Mouse (Mus musculus): ENCODE data around the gene Apoa4. TPM values are rescaled to one million over a fixed set of nuclear protein-coding genes. Genes with fewer than 3 reads are reported as not detected.

The Apoa4 gene
- not detected for polyA plus RNA-seq (2014; fragmentation: Illumina TruSeq; extraction: RNeasy Lipid Tissue Mini Kit (QIAGEN cat#74804); ENCODE audit: low read depth, low replicate concordance)

GRCm38 (mm10) chr9:46240526-46241153 is at the start of gene Apoa4:
Apoa4 (plus strand) TSS chr9:46240696.

GRCm38 (mm10) chr9:46228491-46228890 is 12.0 kb upstream of the Apoa4 start, which contains the start of gene Apoa1:
Apoa1 (plus strand) TSS chr9:46228580.

GRCm38 (mm10) chr9:46235596-46235648 is 5.1 kb upstream of the Apoa4 start, which contains the start of gene Apoc3:
Apoc3 (minus strand) TSS chr9:46235636.

DNA sequence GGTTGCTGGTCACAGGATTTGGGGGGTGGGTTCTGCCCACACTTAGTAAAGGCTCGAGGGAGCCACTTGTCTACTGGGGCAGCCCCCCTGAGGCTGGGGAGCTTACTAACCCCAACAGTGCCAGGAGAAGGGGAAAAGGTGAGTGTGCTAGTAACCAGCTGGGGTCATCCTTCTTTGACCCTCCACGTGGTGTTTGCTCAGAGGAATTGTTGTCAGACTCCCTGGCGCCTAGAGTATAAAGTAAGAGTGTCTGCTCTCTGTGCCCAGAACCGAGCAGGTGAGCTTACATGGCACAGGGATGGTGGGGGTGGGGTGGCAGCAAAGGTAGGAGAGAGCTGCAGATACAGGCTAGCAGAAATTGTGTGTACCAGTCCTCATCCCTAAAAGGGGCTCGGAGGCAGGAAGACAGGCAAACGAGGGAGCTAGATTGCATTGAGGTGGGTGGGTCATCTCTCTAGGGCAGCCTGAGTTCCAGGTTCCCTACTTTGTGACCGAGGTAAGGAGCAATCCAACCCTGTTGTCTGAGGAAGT is 27.9 kb downstream of the Apoa4 start, which contains the start of gene Apoa5:
Gene Apoa5, plus strand, starts transcription at position 291 of the 531 bp plus-strand sequence.

DNA sequence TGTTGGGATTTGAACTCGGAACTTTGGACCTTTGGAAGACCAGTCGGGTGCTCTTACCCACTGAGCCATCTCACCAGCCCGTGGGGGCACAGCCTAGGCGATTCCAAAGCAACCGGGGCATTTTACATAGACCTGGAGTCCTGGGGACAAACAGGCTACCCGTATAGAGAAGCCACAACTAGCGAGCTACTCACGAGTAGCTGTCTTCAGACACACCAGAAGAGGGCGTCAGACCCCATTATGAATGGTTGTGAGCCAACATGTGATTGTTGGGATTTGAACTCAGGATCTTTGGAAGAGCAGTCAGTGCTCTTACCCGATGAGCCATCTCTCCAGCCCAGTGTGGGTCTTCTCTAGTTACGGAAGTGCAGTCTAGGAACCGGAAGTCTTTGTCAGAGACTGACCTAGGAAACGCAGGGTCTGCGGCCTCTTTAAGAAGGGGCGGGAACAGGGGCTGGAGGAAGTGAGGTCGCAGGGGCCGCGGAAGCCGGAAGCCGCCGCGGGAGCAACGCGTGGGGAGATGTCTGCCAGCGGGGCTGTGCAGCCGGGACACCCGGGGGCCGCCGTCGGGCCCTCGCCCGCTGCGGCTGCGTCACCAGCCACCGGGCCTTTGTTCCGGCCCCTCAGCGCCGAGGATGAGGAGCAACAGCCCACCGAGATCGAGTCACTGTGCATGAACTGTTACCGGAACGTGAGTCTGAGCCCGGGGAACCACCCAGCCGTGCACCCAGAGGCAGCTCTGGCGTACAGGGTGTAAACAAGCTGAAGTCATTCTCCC is 32.4 kb downstream of the Apoa4 start, which contains the start of gene Zpr1:
Gene Zpr1, plus strand, starts transcription at position 388 of the 778 bp plus-strand sequence.

DNA sequence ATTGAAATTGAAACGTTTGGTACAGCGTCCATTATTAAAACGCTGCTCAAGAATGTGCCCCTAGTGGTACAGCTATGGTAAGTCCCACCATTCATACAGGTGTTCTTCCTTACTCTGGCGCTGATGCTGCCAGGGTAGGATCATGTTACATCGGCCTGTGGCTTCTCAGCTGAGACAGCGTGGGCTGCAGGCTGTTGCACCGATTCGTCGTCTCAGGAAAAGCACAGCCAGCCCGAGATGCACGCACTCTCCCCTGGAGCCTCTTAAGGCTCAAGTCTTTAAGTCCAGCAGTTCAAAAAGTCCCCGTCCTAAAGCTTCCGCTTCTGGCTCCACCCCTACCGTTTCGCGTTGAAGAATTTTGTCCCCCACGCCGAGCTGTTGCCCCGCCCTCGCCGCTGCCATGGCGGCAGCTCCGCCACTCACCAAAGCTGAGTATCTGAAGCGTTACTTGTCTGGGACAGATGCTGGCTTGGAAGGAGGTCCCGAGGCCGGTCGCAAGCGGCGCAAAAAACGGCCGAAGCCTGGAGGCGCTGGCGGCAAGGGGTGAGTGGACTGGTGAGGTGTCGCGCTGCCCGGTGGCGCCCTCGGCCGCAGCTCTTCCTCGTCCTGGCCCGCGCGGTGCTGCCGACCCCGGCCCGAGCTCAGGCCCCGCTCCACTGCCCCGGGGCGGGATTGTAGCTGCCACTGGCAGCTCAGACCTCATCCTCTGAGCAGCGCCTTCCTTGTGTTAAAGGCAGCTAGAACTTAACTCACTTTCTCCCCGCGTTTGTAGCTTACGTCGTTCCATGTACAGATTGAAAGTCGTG is 42.3 kb downstream of the Apoa4 start, which contains the start of gene Bud13:
Gene Bud13, plus strand, starts transcription at position 378 of the 806 bp plus-strand sequence.

Other genes starting within 250 kb of the Apoa4 start
- gene Pafah1b2, start 228.0 kb upstream of the Apoa4 start, polyA plus RNA-seq (2014; fragmentation: Illumina TruSeq; extraction: RNeasy Lipid Tissue Mini Kit (QIAGEN cat#74804); ENCODE audit: low read depth, low replicate concordance): 407 TPM
- gene Sik3, start 227.9 kb upstream of the Apoa4 start, polyA plus RNA-seq (2014; fragmentation: Illumina TruSeq; extraction: RNeasy Lipid Tissue Mini Kit (QIAGEN cat#74804); ENCODE audit: low read depth, low replicate concordance): 9.9 TPM
- not detected for gene Apoa1, start 12.1 kb upstream of the Apoa4 start, polyA plus RNA-seq (2014; fragmentation: Illumina TruSeq; extraction: RNeasy Lipid Tissue Mini Kit (QIAGEN cat#74804); ENCODE audit: low read depth, low replicate concordance)
- not detected for gene Apoc3, start 5.1 kb upstream of the Apoa4 start, polyA plus RNA-seq (2014; fragmentation: Illumina TruSeq; extraction: RNeasy Lipid Tissue Mini Kit (QIAGEN cat#74804); ENCODE audit: low read depth, low replicate concordance)
- not detected for gene Apoa5, start 27.9 kb downstream of the Apoa4 start, polyA plus RNA-seq (2014; fragmentation: Illumina TruSeq; extraction: RNeasy Lipid Tissue Mini Kit (QIAGEN cat#74804); ENCODE audit: low read depth, low replicate concordance)
- gene Zpr1, start 32.4 kb downstream of the Apoa4 start, polyA plus RNA-seq (2014; fragmentation: Illumina TruSeq; extraction: RNeasy Lipid Tissue Mini Kit (QIAGEN cat#74804); ENCODE audit: low read depth, low replicate concordance): 38.8 TPM
- gene Bud13, start 42.3 kb downstream of the Apoa4 start, polyA plus RNA-seq (2014; fragmentation: Illumina TruSeq; extraction: RNeasy Lipid Tissue Mini Kit (QIAGEN cat#74804); ENCODE audit: low read depth, low replicate concordance): 5.5 TPM
- 100 TPM for gene 4931429L15Rik, start 79.3 kb downstream of the Apoa4 start, polyA plus RNA-seq (2014; fragmentation: Illumina TruSeq; extraction: RNeasy Lipid Tissue Mini Kit (QIAGEN cat#74804); ENCODE audit: low read depth, low replicate concordance)